Mouse (Mus musculus): Measurements from ENCODE around the gene Lats1. TPM values are rescaled to one million over a fixed set of nuclear protein-coding genes. Genes with fewer than 3 reads are reported as not detected.
"Not testable (repeated sequence)": the region's sequence is repeated elsewhere in the genome, so short reads cannot be mapped to it uniquely, and the experiment has no call there.

The Lats1 gene
- polyA plus RNA-seq, 2 experiments from 2014 or later, result 6.9 to 7.0 TPM

GRCm38 (mm10) chr10:7727011-7727410 lies 46.0 kb downstream of the Lats1 start:
- no peak for ATAC-seq

GRCm38 (mm10) chr10:7731582-7731981 lies 50.6 kb downstream of the Lats1 start:
- ATAC-seq, result no peak

- ATAC-seq, result no peak
Observed at GRCm38 (mm10) chr10:7737122-7737521, 56.1 kb downstream of the Lats1 start.

GRCm38 (mm10) chr10:7737914-7738313 lies 56.9 kb downstream of the Lats1 start:
- ATAC-seq, result no peak

GRCm38 (mm10) chr10:7745528-7745927 lies 64.5 kb downstream of the Lats1 start:
- ATAC-seq, result not testable (repeated sequence)

GRCm38 (mm10) chr10:7748752-7749151 lies 67.7 kb downstream of the Lats1 start:
- no peak for ATAC-seq

DNA sequence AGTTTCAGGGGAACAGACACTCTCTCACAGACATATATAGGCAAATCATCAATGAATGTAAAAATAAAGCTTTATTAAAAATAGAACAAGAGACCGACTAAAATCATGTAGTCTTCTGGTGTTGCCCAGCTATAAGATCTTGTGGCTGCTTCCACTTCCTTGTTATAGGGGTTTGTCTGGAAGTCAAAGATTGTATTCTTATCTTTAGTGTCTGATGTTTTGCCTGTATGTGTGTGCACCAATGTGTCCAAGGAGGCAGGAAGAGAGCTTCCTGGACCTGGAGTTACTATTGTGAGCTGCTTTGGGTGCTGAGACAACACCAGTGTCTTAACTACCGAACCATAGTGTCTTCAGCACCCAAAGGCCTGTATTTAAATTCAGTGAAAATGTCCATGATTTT lies 76.5 kb downstream of the Lats1 start:
- ATAC-seq, result no peak

Other genes starting within 250 kb of the Lats1 start
- gene Ulbp1, start 207.6 kb upstream of the Lats1 start, polyA plus RNA-seq (2017; shearing (Covaris generic)), result 1 to 10 TPM; 8.4 to 8.9 TPM
- under 1 TPM; 0.33 to 0.36 TPM for gene Lrp11, start 91.4 kb upstream of the Lats1 start, polyA plus RNA-seq (2017; shearing (Covaris generic))
- 10 to 100 TPM; 29.1 to 30.2 TPM for gene Nup43, start 13.7 kb upstream of the Lats1 start, polyA plus RNA-seq (2017; shearing (Covaris generic))
- 100 to 1,000 TPM; 109 to 123 TPM for gene Pcmt1, start 78 bp upstream of the Lats1 start, polyA plus RNA-seq (2017; shearing (Covaris generic))
- 10 to 100 TPM; 77.4 to 78.9 TPM for gene Katna1, start 44.8 kb downstream of the Lats1 start, polyA plus RNA-seq (2017; shearing (Covaris generic))
- gene Ginm1, start 111.6 kb downstream of the Lats1 start, polyA plus RNA-seq (2017; shearing (Covaris generic)), result 10 to 100 TPM; 60.7 to 68.8 TPM
- 10 to 100 TPM; 63.9 to 74.0 TPM for gene Ppil4, start 111.7 kb downstream of the Lats1 start, polyA plus RNA-seq (2017; shearing (Covaris generic))
- gene Zc3h12d, start 151.3 kb downstream of the Lats1 start, polyA plus RNA-seq (2017; shearing (Covaris generic)), result 10 to 100 TPM; 30.6 to 51.3 TPM

Measured in activated CD4-positive, CD25-positive, alpha-beta regulatory T cell, adult 4 months (primary cell).